Mouse (Mus musculus): Measurements from ENCODE around the gene Grip1. TPM values are rescaled to one million over a fixed set of nuclear protein-coding genes. Genes with fewer than 3 reads are reported as not detected.

The Grip1 gene
- polyA plus RNA-seq, 1 experiment from 2014 or later = 0.86 TPM

DNA sequence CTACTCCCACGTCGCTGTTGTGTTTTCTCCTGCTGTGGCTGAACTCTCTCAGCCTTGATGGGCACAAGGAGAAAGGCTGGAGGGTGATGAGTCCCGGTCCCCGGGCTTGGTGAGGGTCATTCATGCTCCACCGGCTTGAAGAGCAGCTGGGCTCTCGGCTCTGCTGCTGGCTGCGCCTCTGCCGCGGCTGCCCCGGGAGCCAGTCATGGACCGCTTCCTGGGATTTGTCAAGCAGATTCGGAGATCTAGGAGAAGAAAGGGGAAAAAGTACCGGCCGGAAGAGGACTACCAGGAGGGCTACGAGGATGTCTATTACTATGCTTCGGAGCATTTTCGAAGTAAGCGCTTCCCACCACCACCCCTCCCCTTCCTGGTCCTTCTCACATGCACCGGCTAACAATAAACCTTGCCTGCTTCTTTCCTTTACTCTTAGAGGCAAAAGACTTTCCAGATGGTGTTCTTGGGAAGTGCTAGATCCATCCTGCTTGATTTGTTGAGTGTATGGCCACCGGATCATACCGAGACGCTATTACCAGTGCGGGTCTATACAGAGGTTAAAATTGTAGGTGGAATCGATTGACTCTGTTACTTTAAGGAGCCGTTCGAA, 238.8 kb downstream of the Grip1 start:
- no peaks in the 10 kb centered on the region for H3K4me1 ChIP-seq
- no peaks in the 10 kb centered on the region for H3K9me3 ChIP-seq (replicated peaks)
- H3K36me3 ChIP-seq = no peaks in the 10 kb centered on the region
- no peak overlapping the region for H3K9ac ChIP-seq
- no peak for ATAC-seq
- peaks cover 39% of the 10 kb centered on the region for H3K27me3 ChIP-seq (replicated peaks)
- no peak overlapping the region for H3K4me3 ChIP-seq
- H3K27ac ChIP-seq = no peak overlapping the region
- peak overlapping the region; percentile 46 for H3K4me2 ChIP-seq
- WGBS (ENCODE audit: insufficient replicate concordance) = 5% methylated on average over 26 of the region's 26 CpGs

DNA sequence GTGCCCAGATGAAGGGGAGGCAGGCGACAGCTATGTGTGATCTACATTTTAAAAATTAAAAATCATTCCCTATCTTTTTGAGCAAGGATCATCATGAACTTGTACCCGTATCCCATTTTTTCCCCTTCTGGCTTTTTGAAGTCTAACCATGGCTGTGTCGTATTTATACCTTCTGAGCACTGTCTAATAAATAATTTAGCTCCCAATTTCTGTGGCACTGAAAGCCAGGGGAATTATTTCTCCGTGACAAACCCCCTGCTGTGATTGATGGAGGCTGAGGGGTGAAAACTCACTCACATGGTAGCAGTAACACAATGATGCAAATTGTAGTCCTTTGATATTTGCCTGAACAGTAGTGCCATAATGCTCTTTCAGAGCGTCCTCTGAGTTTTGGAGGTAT, 239.8 kb downstream of the Grip1 start:
- H3K4me2 ChIP-seq = no peak overlapping the region
- no peak overlapping the region for H3K4me3 ChIP-seq
- no peaks in the 10 kb centered on the region for H3K4me1 ChIP-seq
- no peak overlapping the region for H3K9ac ChIP-seq
- no peaks in the 10 kb centered on the region for H3K36me3 ChIP-seq
- 59% methylated on average over 5 of the region's 5 CpGs for WGBS (ENCODE audit: insufficient replicate concordance)
- H3K27me3 ChIP-seq (replicated peaks) = peaks cover 39% of the 10 kb centered on the region
- no peak for ATAC-seq
- H3K27ac ChIP-seq = no peak overlapping the region
- no peaks in the 10 kb centered on the region for H3K9me3 ChIP-seq (replicated peaks)

DNA sequence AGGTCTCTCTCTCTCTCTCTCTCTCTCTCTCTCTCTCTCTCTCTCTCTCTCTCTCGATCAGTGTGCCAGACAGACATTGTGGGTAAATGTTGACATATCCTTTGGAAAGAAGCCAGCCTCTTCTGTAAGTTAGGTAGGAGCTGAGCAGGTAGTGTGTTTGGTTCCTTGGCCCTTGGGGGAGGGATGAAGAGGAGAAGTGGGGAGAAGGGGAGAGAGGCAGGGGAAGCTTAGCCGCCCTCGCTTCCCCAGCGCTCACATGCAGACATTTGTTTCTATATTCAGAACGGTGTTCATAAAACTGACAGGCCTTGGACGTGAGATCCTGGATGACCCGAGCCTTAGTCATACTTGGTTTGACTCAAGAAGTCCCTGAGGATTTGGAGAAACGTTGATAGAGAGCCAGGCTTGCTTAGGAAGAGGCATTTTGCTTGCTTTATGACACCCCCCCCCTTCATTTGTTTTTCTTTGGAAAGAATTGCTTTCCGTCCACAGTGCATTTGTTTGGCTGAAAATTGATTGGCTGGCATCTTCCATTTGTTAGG, 243.7 kb downstream of the Grip1 start:
- Histone ChIP-seq H3K4me2 (no peak overlapping the region), H3K4me3 (no peak overlapping the region), H3K36me3 (no peaks in the 10 kb centered on the region), H3K9me3 (replicated peaks) (no peaks in the 10 kb centered on the region), H3K27me3 (replicated peaks) (peaks cover 16% of the 10 kb centered on the region), H3K9ac (no peak overlapping the region), H3K27ac (no peak overlapping the region), H3K4me1 (no peaks in the 10 kb centered on the region)
- no peak for ATAC-seq
- 73% methylated on average over 9 of the region's 9 CpGs for WGBS (ENCODE audit: insufficient replicate concordance)

DNA sequence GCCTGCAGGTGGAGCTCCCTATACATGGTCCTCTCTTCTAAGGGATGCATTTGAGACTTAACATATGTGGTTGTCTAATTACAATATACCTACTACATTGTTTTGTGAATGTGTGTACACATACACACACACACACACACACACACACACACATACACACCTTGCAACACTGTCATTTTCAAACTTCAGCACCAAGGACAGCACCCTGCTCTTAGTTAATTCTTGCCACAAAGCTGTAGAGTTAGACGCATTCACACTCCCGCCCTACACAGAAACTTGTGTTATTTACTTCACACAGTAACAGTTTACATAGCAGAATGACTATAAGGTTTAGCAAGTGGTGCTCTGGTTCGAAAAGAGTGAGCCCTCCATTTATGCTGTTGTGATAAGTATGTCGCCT, 251.7 kb downstream of the Grip1 start:
- H3K36me3 ChIP-seq = no peaks in the 10 kb centered on the region
- no peaks in the 10 kb centered on the region for H3K9me3 ChIP-seq (replicated peaks)
- H3K4me3 ChIP-seq = no peak overlapping the region
- WGBS (ENCODE audit: insufficient replicate concordance) = 46% methylated on average over 4 of the region's 4 CpGs
- no peak for ATAC-seq
- no peak overlapping the region for H3K27ac ChIP-seq
- no peaks in the 10 kb centered on the region for H3K4me1 ChIP-seq
- H3K4me2 ChIP-seq = no peak overlapping the region
- no peaks in the 10 kb centered on the region for H3K27me3 ChIP-seq (replicated peaks)
- H3K9ac ChIP-seq = no peak overlapping the region

DNA sequence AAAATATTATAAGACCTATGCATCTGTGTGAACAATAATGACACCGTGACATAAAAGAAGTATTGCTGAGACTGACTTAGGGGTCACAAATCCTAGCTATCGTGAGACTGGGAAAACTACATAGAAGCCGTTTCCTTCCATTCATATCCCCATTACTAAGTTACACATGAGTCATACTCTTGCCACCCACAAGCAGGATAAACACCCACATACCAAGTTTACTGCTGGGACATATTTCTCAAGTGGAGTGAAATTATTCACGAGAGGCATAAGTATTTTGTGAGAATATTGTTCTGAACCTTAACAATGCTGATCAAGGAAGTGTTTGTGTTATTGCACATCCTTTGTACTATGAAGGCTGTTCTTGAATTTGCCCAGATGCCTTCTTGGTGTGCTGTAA, 252.7 kb downstream of the Grip1 start:
- Histone ChIP-seq H3K9me3 (replicated peaks) (no peaks in the 10 kb centered on the region), H3K27ac (no peak overlapping the region), H3K36me3 (no peaks in the 10 kb centered on the region), H3K4me2 (no peak overlapping the region), H3K4me3 (no peak overlapping the region), H3K27me3 (replicated peaks) (no peaks in the 10 kb centered on the region), H3K9ac (no peak overlapping the region), H3K4me1 (no peaks in the 10 kb centered on the region)
- ATAC-seq = no peak
- 69% methylated on average over 4 of the region's 4 CpGs for WGBS (ENCODE audit: insufficient replicate concordance)

DNA sequence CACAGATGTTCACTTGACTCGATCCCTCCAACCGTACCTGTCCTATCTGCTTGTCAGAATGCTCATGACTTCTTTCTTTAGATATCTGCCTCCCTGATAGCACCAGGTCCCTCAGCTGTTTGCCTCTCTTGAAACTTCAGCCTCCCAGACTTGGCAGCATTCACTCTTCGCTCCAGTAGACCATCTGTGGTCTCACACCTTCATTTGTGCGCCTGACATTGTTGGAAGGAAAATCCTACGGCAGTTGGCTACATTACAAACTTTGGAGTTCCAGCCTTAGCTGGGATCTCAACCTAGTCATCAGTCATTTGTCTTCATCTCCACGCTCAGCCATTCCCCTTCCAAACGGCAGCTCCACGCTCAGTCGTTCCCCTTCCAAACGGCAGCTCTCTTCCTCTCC, 253.4 kb downstream of the Grip1 start:
- H3K9ac ChIP-seq = no peak overlapping the region
- no peaks in the 10 kb centered on the region for H3K36me3 ChIP-seq
- no peaks in the 10 kb centered on the region for H3K9me3 ChIP-seq (replicated peaks)
- H3K27ac ChIP-seq = no peak overlapping the region
- H3K4me2 ChIP-seq = no peak overlapping the region
- H3K4me3 ChIP-seq = no peak overlapping the region
- H3K27me3 ChIP-seq (replicated peaks) = no peaks in the 10 kb centered on the region
- H3K4me1 ChIP-seq = no peaks in the 10 kb centered on the region
- no peak for ATAC-seq
- WGBS (ENCODE audit: insufficient replicate concordance) = 82% methylated on average over 10 of the region's 10 CpGs

DNA sequence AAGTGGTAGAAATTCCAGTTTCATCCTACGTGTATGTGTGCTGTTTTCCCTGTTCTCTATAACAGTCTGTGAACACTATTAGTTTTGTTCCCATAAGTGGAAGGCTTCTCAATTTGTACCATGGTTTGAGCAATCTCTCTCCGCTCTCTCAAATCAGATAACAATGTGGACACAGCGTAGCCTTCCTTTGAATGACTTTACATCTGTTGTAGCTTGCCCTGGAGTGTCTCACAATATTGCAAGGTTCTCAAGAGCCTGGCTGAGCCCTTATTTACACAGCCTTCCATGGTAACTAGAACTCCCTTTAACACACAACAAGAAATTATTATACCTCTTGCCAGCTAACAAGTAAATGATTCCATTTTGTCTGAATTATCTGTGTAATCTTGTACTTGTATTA, 268.3 kb downstream of the Grip1 start:
- Histone ChIP-seq H3K36me3 (no peaks in the 10 kb centered on the region), H3K9me3 (replicated peaks) (no peaks in the 10 kb centered on the region), H3K4me1 (no peaks in the 10 kb centered on the region), H3K4me2 (no peak overlapping the region), H3K9ac (no peak overlapping the region), H3K27me3 (replicated peaks) (no peaks in the 10 kb centered on the region), H3K4me3 (no peak overlapping the region), H3K27ac (no peak overlapping the region)
- ATAC-seq = no peak
- WGBS (ENCODE audit: insufficient replicate concordance) = 58% methylated on average over 3 of the region's 3 CpGs

DNA sequence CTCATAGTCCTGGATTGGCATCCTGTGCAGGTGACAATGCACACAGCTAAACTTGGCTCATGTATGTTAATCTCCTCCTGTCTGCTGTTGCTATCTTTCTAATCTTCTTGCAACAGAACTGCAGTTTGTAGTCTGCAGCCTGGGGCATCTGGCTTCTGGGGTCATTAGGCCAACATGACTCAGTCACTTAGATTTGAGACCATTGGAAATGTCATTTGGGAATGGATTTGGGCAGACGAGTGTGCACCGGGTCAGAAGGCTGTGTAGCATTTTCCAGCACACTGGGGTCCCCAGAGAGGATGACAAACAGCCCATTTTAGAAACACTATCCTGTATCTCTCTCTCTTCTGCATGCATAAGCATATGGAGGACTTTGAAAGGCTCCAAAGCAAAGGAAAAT, 268.8 kb downstream of the Grip1 start:
- 42% methylated on average over 2 of the region's 2 CpGs for WGBS (ENCODE audit: insufficient replicate concordance)
- Histone ChIP-seq H3K4me1 (no peaks in the 10 kb centered on the region), H3K27me3 (replicated peaks) (no peaks in the 10 kb centered on the region), H3K4me3 (no peak overlapping the region), H3K9me3 (replicated peaks) (no peaks in the 10 kb centered on the region), H3K9ac (no peak overlapping the region), H3K36me3 (no peaks in the 10 kb centered on the region), H3K4me2 (no peak overlapping the region), H3K27ac (no peak overlapping the region)
- no peak for ATAC-seq

DNA sequence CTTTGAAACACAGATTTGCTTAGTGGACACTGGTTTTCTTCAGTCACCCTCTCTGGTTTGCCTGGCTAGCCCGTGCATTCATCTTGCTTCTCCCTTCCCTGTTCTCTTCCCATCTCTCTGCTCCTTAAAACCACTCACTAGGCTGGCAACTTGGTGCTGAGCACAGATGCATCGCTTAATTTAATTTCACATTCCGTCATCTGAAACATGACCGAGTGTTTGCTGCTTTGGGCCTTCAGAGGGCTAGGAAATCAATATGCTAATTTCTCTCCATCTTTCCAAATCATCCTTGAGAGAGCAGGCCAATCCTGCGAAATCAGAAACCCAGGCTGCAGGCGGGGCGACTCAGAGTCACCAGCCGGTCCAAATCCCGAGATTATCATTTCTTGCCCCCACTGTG, 270.0 kb downstream of the Grip1 start:
- H3K4me3 ChIP-seq = no peak overlapping the region
- H3K27ac ChIP-seq = no peak overlapping the region
- H3K27me3 ChIP-seq (replicated peaks) = no peaks in the 10 kb centered on the region
- 69% methylated on average over 9 of the region's 9 CpGs for WGBS (ENCODE audit: insufficient replicate concordance)
- H3K36me3 ChIP-seq = no peaks in the 10 kb centered on the region
- no peak overlapping the region for H3K4me2 ChIP-seq
- ATAC-seq = no peak
- no peaks in the 10 kb centered on the region for H3K4me1 ChIP-seq
- no peaks in the 10 kb centered on the region for H3K9me3 ChIP-seq (replicated peaks)
- no peak overlapping the region for H3K9ac ChIP-seq

DNA sequence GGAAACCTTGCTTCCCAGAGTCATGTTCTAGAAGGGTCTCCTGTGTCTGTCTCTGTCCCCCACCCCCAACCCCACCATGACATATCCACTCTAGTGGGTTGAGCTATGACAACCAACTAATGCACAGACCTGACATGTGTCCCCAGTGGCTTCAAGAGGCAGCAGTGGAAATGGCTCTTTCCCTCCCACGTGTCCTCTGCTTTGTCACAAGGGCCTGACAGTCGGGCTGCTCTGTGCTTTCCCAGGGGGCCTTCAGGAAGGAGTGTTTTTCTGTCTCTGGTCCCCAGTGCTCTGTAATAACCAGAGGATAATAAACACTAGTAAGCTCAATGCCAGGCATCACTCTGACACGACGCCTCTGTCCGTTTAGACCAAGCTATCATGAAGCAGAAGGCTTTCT, 271.7 kb downstream of the Grip1 start:
- H3K36me3 ChIP-seq = no peaks in the 10 kb centered on the region
- WGBS (ENCODE audit: insufficient replicate concordance) = 58% methylated on average over 5 of the region's 5 CpGs
- no peaks in the 10 kb centered on the region for H3K4me1 ChIP-seq
- no peaks in the 10 kb centered on the region for H3K27me3 ChIP-seq (replicated peaks)
- no peaks in the 10 kb centered on the region for H3K9me3 ChIP-seq (replicated peaks)
- no peak overlapping the region for H3K27ac ChIP-seq
- H3K4me3 ChIP-seq = no peak overlapping the region
- H3K9ac ChIP-seq = no peak overlapping the region
- no peak overlapping the region for H3K4me2 ChIP-seq
- ATAC-seq = no peak

DNA sequence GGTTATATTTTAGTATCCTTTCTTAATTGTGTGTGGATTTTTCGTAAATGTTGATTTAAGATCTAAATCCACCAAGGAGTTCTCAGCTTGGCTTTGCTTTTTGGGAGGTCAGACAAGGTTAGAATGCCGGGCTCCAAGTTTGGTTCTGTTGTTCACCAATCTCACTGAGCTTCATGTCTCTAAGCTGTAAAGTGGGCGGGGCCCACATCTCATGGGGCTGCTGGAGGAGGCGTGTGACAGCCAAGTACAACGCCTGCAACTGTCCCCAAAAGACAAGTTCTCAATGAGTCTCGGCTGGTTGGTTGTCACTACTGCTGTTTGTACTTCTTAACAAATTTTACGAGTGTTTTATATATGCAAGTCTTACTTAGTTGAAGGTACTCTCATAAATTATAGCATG, 272.3 kb downstream of the Grip1 start:
- H3K9ac ChIP-seq = no peak overlapping the region
- H3K36me3 ChIP-seq = no peaks in the 10 kb centered on the region
- WGBS (ENCODE audit: insufficient replicate concordance) = 68% methylated on average over 7 of the region's 7 CpGs
- no peak overlapping the region for H3K27ac ChIP-seq
- H3K4me1 ChIP-seq = no peaks in the 10 kb centered on the region
- no peak for ATAC-seq
- H3K27me3 ChIP-seq (replicated peaks) = no peaks in the 10 kb centered on the region
- no peak overlapping the region for H3K4me3 ChIP-seq
- H3K4me2 ChIP-seq = no peak overlapping the region
- H3K9me3 ChIP-seq (replicated peaks) = no peaks in the 10 kb centered on the region

DNA sequence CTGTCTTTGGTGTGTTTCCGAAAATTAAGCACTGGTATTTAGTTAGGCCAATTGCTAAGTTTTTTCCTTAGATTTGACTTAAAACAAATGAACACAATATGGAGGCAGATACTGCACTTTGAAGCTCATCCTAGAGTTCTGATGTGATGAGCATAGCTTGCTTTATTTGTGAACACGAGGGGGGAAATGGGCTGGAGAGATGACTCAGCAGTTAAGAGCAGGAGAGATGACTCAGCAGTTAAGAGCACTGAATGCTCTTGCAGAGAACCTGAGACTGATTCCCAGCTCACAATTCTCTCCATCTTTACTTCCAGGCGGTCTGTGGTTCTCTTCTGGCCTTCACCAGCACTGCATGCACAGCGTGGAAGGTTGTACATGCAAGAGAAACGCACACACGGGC, 273.3 kb downstream of the Grip1 start:
- Histone ChIP-seq H3K27ac (no peak overlapping the region), H3K4me2 (no peak overlapping the region), H3K9me3 (replicated peaks) (no peaks in the 10 kb centered on the region), H3K4me1 (no peaks in the 10 kb centered on the region), H3K9ac (no peak overlapping the region), H3K36me3 (no peaks in the 10 kb centered on the region), H3K27me3 (replicated peaks) (no peaks in the 10 kb centered on the region), H3K4me3 (no peak overlapping the region)
- ATAC-seq = no peak
- WGBS (ENCODE audit: insufficient replicate concordance) = 50% methylated on average over 6 of the region's 6 CpGs

DNA sequence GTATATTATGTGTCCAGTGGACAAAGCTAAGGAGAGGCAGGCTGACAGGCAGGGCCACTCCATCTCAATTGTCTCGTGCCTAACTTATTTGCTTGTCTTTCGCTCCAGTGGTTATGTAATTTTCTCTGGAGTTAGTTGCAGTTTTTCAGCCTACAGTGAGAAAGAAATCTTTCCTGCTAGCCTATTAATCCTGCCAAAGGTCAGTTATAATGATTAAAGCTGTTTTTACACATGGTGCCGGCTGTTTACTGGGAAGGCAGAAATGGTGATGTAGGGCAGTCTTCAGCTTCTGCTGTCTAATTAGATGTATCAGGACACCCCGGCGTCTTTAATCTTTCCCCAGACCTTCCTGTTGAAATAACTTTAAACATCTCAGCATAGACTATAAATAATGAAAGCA, 276.6 kb downstream of the Grip1 start:
- Histone ChIP-seq H3K27ac (no peak overlapping the region), H3K9ac (no peak overlapping the region), H3K4me1 (no peaks in the 10 kb centered on the region), H3K36me3 (no peaks in the 10 kb centered on the region), H3K9me3 (replicated peaks) (no peaks in the 10 kb centered on the region), H3K4me2 (no peak overlapping the region), H3K4me3 (no peak overlapping the region), H3K27me3 (replicated peaks) (no peaks in the 10 kb centered on the region)
- ATAC-seq = no peak
- 69% methylated on average over 5 of the region's 5 CpGs for WGBS (ENCODE audit: insufficient replicate concordance)

Measured in liver, embryonic 12.5 days (tissue).